Mouse (Mus musculus) thymus, adult 2 months (tissue): ENCODE results near the gene Mgmt.

Source experiments
- CTCF ChIP-seq: fragments of 200-500 bp; IDR thresholded peaks from 2 replicates; pipeline ENCODE4 v1.5.1; 2012; ENCODE audit warnings: mild to moderate bottlenecking, control low read depth, low read length, moderate library complexity, borderline replicate concordance; ENCODE audit not compliant: control insufficient read depth, poor library complexity, insufficient read depth; ENCODE audit errors: extremely low read depth
- POLR2A ChIP-seq: fragments of 200-500 bp; IDR thresholded peaks from 2 replicates; pipeline ENCODE4 v1.6.1; 2012; ENCODE audit warnings: mild to moderate bottlenecking, low read length, control low read depth, moderate library complexity; ENCODE audit not compliant: control insufficient read depth, poor library complexity, insufficient read depth; ENCODE audit errors: extremely low read depth

DNA sequence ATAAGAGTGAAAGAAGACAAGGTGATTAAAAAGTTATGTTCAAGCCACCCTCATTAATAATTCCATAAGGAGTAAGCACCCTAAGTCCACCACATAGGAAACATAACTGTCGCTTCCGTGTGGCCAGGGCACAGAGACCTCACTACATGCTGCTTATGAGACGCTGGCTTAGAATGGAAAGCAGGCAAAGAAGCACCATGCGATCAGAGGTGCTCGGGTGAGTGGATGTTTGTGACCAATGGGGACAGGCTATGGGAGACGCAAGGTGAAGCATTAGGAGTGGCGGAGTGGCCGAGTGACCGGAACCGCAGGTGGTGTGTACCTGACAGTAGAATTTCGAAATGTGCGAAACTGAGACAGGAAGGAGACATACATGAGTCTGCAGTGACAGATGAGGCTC is 138.8 kb downstream of the Mgmt start:
- TF ChIP-seq CTCF (no peak), POLR2A (no peak)
